In genomic region chrX:144688207-144689118, GRCm38 (mm10) we compare ENCODE assay signal across 9 mouse cellular contexts. TPM values are rescaled to one million over a fixed set of nuclear protein-coding genes. Genes with fewer than 3 reads are reported as not detected.
A peak's percentile ranks its signal among the peaks of the same experiment; 100 is the strongest.
DNase-seq lines count a peak whose midpoint lies in the region; ATAC-seq and TF ChIP-seq lines count a peak whose summit lies in the region.
"Had no signal": no experiment of that assay in that cellular context is flagged by ENCODE, and none has a peak within 500 bp of the region (broad histone marks: within the 10 kb centered on the region; RNA-seq: fewer than 3 reads in every experiment).

Gene Rtl4 (plus strand): TSS chrX:144688907.

- no peak for TF ChIP-seq POLR2A in testis, adult 2 months (IDR thresholded peaks at IDR 0.05; ENCODE audit: control insufficient read depth, low read depth, low read length)

- no peak within 1 kb of the TSS for H3K27ac ChIP-seq in gastrocnemius, adult 2 months
- H3K27ac ChIP-seq in testis, adult 2 months (ENCODE audit: control insufficient read depth, insufficient read depth, low read depth, low read length): no peak within 1 kb of the TSS
- H3K27ac ChIP-seq in kidney, embryonic 16.5 days (ENCODE audit: low read length): no peak within 1 kb of the TSS
- no peak within 1 kb of the TSS for H3K27ac ChIP-seq in midbrain, embryonic 13.5 days

- H3K4me2 ChIP-seq in kidney, embryonic 16.5 days (replicated peaks; ENCODE audit: low read depth, low read length): peak within 1 kb of the TSS; percentile 66
- peak within 1 kb of the TSS; percentile 68 for H3K4me2 ChIP-seq in midbrain, embryonic 13.5 days (replicated peaks)

- H3K4me1 ChIP-seq in testis, adult 2 months (ENCODE audit: control insufficient read depth, insufficient read depth, low read length): peaks cover 9% of the 10 kb centered on the region
- no peaks in the 10 kb centered on the region for H3K4me1 ChIP-seq in kidney, embryonic 16.5 days (ENCODE audit: insufficient read depth, low read length)
- no peaks in the 10 kb centered on the region for H3K4me1 ChIP-seq in midbrain, embryonic 13.5 days (replicated peaks)

- no peak for DNase-seq in gastrocnemius, adult 2 months
- no peak for DNase-seq in gastrocnemius, postnatal 4 days (ENCODE audit: low spot score in 2 of 2)
- DNase-seq in testis, postnatal 14 days (ENCODE audit: low spot score): no peak
- DNase-seq in B cell, adult 2 months: no peak
- DNase-seq in ovary, postnatal 14 days (ENCODE audit: low spot score): no peak

- no peaks in the 10 kb centered on the region for H3K9me3 ChIP-seq in kidney, embryonic 16.5 days (ENCODE audit: low read length)
- H3K9me3 ChIP-seq in midbrain, embryonic 13.5 days: no peaks in the 10 kb centered on the region

- ATAC-seq in kidney, embryonic 16.5 days (ENCODE audit: low FRiP score, low TSS enrichment): peak; percentile 87
- peak; percentile 87 for ATAC-seq in midbrain, embryonic 13.5 days

- H3K4me3 ChIP-seq in gastrocnemius, adult 2 months: peak within 1 kb of the TSS; percentile 64
- peak within 1 kb of the TSS; percentile 50 for H3K4me3 ChIP-seq in testis, adult 2 months (ENCODE audit: control insufficient read depth, low read depth, low read length)
- peak within 1 kb of the TSS; percentile 50 for H3K4me3 ChIP-seq in kidney, embryonic 16.5 days (ENCODE audit: low read length)
- H3K4me3 ChIP-seq in midbrain, embryonic 13.5 days (replicated peaks): peak within 1 kb of the TSS; percentile 47

- WGBS in kidney, embryonic 16.5 days: 26% methylated on average over 26 of the region's 31 CpGs
- 25% methylated on average over 21 of the region's 31 CpGs for WGBS in midbrain, embryonic 13.5 days

- intact Hi-C loops in gastrocnemius, adult 2 months (cut with DNase I): no loop called here

- no peak for TF ChIP-seq CTCF in gastrocnemius, adult 2 months (IDR thresholded peaks at IDR 0.05)
- no peak for TF ChIP-seq CTCF in testis, adult 2 months (IDR thresholded peaks at IDR 0.05; ENCODE audit: control insufficient read depth, insufficient read depth, insufficient replicate concordance, low read depth, low read length)

- peak within 1 kb of the TSS; percentile 41; the same call in 1 of the 2 replicates for H3K9ac ChIP-seq in kidney, embryonic 16.5 days (replicated peaks; ENCODE audit: low read length)
- H3K9ac ChIP-seq in midbrain, embryonic 13.5 days (replicated peaks): peak within 1 kb of the TSS; percentile 63

- no peaks in the 10 kb centered on the region for H3K27me3 ChIP-seq in testis, adult 2 months (ENCODE audit: control insufficient read depth, insufficient read depth, low read length)
- peaks cover 54% of the 10 kb centered on the region for H3K27me3 ChIP-seq in kidney, embryonic 16.5 days (ENCODE audit: insufficient read depth, low read length)
- peaks cover 35% of the 10 kb centered on the region; the same call in 1 of the 2 replicates for H3K27me3 ChIP-seq in midbrain, embryonic 13.5 days

- H3K36me3 ChIP-seq in testis, adult 2 months (ENCODE audit: control insufficient read depth, insufficient read depth, low read length): no peaks in the 10 kb centered on the region
- H3K36me3 ChIP-seq in kidney, embryonic 16.5 days (ENCODE audit: insufficient read depth, low read length): no peaks in the 10 kb centered on the region
- H3K36me3 ChIP-seq in midbrain, embryonic 13.5 days: no peaks in the 10 kb centered on the region

RNA-seq across cellular contexts. Expression of gene Rtl4, which starts in this region (rescaled TPM):
- under 1 TPM in 1 of 2 experiments, not detected in 1; 0.13 TPM for total RNA-seq in gastrocnemius, adult 2 months (2021)
- under 1 TPM; 0.18 to 0.32 TPM for total RNA-seq in gastrocnemius, postnatal 4 days (2021)
- polyA plus RNA-seq in testis, adult 2 months (2012; rRNA removed): 0.49 and 0.69 TPM in 2 replicates
- 0.14 and 0.28 TPM in 2 replicates for polyA plus RNA-seq in kidney, embryonic 16.5 days (2015; fragmentation: Nextera tagmentation; extraction: Ambion mirVana)
- polyA plus RNA-seq in midbrain, embryonic 13.5 days (2015; fragmentation: Nextera tagmentation; extraction: Ambion mirVana): 0.50 and 0.57 TPM in 2 replicates
- total RNA-seq: MEL had no signal

Comparison
In these comparisons a context has a peak if more than half of its experiments do, and no peak if none do; other contexts are left out.
1. Peak in ATAC-seq, H3K4me3 ChIP-seq, H3K9ac ChIP-seq and H3K4me2 ChIP-seq in kidney, embryonic 16.5 days; RNA of the gene not detected or under 1 TPM.
2. Peak in ATAC-seq, H3K4me3 ChIP-seq, H3K9ac ChIP-seq and H3K4me2 ChIP-seq in midbrain, embryonic 13.5 days; RNA of the gene not detected or under 1 TPM.